Mouse (Mus musculus): ENCODE measurements at regions not wholly inside any gene's neighbourhood (a gene's known extent, or its start where the extent isn't known, plus 50 kb on each side); places are given as distances from the start of the nearest gene placed in this dataset.
"Not testable (repeated sequence)": the region's sequence is repeated elsewhere in the genome, so short reads cannot be mapped to it uniquely, and the experiment has no call there.

DNA sequence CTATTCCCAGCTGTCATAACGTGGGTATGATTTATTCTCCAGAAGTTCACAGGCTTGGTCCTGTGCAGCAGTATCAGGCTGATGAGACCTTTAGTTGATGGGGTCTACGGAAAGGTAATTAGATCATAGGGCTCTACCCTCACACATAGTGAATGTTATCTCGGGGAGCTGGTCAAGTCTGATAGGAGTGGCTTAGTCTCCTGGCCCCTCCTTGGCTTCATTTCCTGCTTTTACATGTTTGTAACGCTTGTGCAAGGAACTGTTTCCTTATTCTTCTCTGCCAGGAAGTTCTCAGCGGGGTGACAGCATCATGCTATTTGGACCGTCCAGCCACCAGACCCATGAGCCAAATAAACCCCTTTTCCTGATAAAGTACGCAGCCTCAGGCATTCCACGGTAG, 109.6 kb upstream of the Klf3 start:
- no peak for DNase-seq (ENCODE audit: low read depth, low spot score)

- DNase-seq (ENCODE audit: low read depth, low spot score) = no peak
Measured at GRCm38 (mm10) chr5:64694606-64695005, 108.6 kb upstream of the Klf3 start.

DNA sequence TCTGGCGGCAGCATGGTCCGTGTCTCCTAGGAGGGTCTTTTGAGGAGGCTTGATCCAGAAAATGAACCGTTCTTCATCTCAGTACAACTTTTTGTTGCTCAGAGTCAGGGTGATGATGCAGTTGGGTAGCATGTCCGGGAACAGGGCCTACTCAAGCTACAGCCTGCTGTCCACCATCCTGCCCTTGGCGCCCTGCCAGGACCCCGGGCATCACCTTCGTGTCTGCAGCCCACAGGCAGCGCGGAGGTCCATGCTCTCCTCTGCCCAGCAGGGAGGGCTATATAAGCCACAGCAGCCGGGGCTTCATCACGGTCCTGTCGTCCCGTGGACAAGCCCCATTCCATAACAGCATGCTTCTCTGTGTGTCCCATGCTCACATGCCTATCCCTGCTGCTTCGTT, 107.1 kb upstream of the Klf3 start:
- no peak for DNase-seq (ENCODE audit: low read depth, low spot score)

DNA sequence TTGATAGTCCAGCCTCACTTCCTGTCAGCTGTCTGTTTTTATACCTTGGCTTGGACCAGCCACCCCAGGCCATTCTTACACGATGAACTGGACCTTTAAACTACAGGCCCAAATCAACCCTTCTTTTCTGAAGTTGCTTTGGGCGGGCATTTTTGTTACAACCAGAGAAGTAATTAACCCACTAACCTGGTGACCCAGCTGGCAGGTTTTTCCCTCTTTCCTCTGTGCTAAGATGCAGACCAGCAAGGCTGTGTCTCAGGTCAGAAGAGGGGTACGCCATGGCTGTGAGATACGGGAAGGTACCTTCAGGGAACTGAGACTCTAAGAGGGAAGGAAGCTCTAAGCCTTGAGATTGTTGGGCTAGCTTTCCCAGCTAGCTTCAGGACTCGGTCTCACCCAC, 105.7 kb upstream of the Klf3 start:
- no peak for DNase-seq (ENCODE audit: low read depth, low spot score)

GRCm38 (mm10) chr5:64698458-64699116, 104.6 kb upstream of the Klf3 start:
- DNase-seq (ENCODE audit: low read depth, low spot score) = no peak

GRCm38 (mm10) chr5:64700030-64700429, 103.2 kb upstream of the Klf3 start:
- peak; percentile 25 for DNase-seq (ENCODE audit: low read depth, low spot score)

DNA sequence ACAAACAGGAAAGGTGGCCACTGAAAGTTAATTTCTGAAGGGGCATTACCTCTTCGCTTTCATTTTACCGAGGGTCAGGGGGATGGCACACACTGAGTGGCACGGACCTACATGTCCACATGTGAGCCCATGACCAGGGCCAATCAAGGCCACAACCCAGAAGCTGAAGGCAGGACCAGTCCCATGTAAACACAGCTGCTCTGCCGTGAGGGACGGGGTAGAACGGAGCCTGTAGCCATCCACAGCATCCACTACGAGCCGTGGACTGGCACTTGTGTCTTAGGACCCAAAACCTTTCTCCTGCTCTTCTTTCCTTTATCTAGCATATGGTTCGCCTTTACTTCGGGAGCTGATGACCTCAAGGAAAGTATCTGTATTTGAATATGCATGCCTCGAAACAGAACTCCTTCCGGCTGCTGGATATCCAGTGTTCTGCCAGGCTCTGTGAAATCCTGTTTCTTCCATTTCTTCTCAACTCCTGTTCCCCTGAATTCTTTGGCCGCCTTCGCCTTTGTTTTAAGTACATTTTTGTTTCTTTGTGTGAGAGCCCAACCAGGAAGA, 101.9 kb upstream of the Klf3 start:
- DNase-seq (ENCODE audit: low read depth, low spot score) = peak; percentile 69

- DNase-seq (ENCODE audit: low read depth, low spot score) = peak; percentile 81
Measured at GRCm38 (mm10) chr5:64701780-64702231, 101.4 kb upstream of the Klf3 start.

- DNase-seq (ENCODE audit: low read depth, low spot score) = not testable (repeated sequence)
Measured at GRCm38 (mm10) chr5:64702404-64702803, 100.8 kb upstream of the Klf3 start.

GRCm38 (mm10) chr5:64703091-64703872, 99.9 kb upstream of the Klf3 start:
- peak; percentile 92 for DNase-seq (ENCODE audit: low read depth, low spot score)

GRCm38 (mm10) chr5:64704144-64704543, 99.0 kb upstream of the Klf3 start:
- peak; percentile 30 for DNase-seq (ENCODE audit: low read depth, low spot score)

DNA sequence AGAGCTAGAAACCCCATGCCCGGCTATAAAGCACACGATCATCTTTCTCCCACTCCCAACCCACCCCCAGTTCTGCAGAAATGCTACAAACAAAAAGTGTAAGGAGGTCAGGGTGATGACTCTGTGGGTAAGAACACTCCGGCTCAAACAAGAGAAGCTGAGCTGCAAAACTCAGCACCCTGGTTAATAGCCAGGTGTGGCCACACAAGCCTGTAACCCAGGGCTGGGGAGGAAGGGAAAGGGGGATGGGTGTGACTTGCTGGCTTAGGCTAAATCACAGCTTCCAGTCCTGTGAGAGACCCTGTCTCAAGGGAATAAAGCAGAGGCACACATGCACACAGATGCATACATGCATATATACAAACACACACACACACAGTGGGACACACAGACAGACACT, 96.6 kb upstream of the Klf3 start:
- peak; percentile 67 for DNase-seq (ENCODE audit: low read depth, low spot score)

GRCm38 (mm10) chr5:64709146-64709545, 94.0 kb upstream of the Klf3 start:
- no peak for DNase-seq (ENCODE audit: low read depth, low spot score)

- no peak for DNase-seq (ENCODE audit: low read depth, low spot score)
Measured at GRCm38 (mm10) chr5:64710236-64710635, 93.0 kb upstream of the Klf3 start.

- no peak for DNase-seq (ENCODE audit: low read depth, low spot score)
Measured at GRCm38 (mm10) chr5:64710968-64711367, 92.2 kb upstream of the Klf3 start.

DNA sequence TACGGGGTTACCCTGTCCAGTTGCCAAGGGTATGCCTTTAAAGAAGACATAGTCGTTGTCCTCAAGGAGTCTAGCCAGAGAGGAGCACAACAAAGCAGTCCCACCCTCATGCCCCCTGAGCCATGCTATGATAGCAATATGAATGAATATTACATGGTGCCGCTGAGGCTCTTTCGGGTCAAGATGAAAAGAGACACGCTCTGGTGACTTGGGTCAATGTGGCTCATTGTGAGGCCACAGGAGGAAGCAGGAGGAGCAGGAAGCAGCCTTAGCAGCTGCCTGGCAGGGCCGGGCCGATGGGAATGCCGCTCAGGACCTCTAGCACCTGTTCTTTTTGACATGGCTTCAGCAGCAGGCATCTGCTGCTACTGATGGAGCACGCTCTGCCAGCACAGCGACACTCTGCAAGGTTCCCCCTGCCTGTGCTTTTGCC, 89.0 kb upstream of the Klf3 start:
- DNase-seq (ENCODE audit: low read depth, low spot score) = peak; percentile 24

- peak; percentile 90 for DNase-seq (ENCODE audit: low read depth, low spot score)
Measured at GRCm38 (mm10) chr5:64714710-64715109, 88.5 kb upstream of the Klf3 start.

DNA sequence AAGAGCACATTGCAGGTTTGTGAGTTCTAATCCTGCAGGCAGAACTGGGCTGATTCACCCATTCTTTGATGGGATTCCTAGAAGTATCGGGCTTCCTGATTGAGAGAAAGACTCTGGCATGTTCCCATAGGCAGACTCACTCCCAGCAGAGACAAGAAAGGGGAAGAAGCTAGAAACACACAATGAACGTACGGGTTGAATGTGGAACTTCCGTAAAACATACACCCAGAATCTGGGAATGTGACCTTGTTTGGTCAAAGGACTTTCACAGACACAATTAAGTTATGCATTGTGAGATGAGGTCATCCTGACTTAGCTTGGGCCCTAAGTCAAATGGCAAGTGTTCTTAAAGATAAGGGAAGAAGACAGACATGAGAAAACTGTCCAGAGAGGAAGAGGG, 86.6 kb upstream of the Klf3 start:
- DNase-seq (ENCODE audit: low read depth, low spot score) = peak; percentile 30

GRCm38 (mm10) chr5:64722211-64722610, 81.0 kb upstream of the Klf3 start:
- no peak for DNase-seq (ENCODE audit: low read depth, low spot score)

GRCm38 (mm10) chr5:64727847-64728246, 75.3 kb upstream of the Klf3 start:
- DNase-seq (ENCODE audit: low read depth, low spot score) = peak; percentile 55

DNA sequence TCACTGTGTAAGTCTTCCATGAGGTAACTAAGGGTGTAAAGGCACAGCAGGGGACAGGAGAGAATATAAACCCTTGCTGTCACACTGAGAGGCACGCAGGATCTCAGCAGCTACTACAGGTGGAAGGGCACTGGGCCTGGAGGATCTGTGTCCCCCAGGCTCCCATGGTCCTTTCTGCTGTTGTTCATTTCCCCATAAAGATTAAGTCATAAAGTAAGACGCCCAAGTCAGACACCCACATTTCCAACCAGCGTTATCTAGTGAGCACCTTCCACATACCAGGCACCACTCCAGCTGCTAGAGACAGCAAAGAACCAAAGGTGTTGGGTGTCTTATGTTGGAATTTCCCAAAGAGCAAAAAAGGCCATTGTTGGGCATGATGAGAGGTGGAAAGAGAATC, 70.8 kb upstream of the Klf3 start:
- DNase-seq (ENCODE audit: low read depth, low spot score) = no peak

GRCm38 (mm10) chr5:64736985-64737384, 66.2 kb upstream of the Klf3 start:
- DNase-seq (ENCODE audit: low read depth, low spot score) = no peak

Data from ES-CJ7 (cell line).